Mouse (Mus musculus) midbrain, postnatal 0 days (tissue): ENCODE data around the gene 1810037I17Rik. TPM values are rescaled to one million over a fixed set of nuclear protein-coding genes. Genes with fewer than 3 reads are reported as not detected.

Source experiments
- ATAC-seq: fragments of 200-750 bp; cut with Nextera tagmentation; 2 replicates; pipeline ENCODE4 v1.8.0; 2017; ENCODE audit warnings: moderate number of reproducible peaks, mild to moderate bottlenecking, moderate TSS enrichment, moderate library complexity; ENCODE audit not compliant: low FRiP score
- DNase-seq: peaks from one replicate; pipeline ENCODE4 v3.0.0-alpha.2; 2015; ENCODE audit warnings: low spot score
- H3K27ac ChIP-seq: fragments of 300-500 bp; sonication (generic); 2 replicates; pipeline ENCODE4 v1.5.1; 2014; ENCODE audit warnings: low read depth, mild to moderate bottlenecking, low read length, mixed read lengths
- H3K27me3 ChIP-seq: fragments of 300-500 bp; sonication (generic); 2 replicates; pipeline ENCODE4 v1.6.1; 2014; ENCODE audit warnings: low read length, control low read depth, mixed read lengths; ENCODE audit not compliant: insufficient read depth
- H3K36me3 ChIP-seq: fragments of 300-500 bp; sonication (generic); 2 replicates; pipeline ENCODE4 v1.6.1; 2014; ENCODE audit warnings: low read length, control low read depth, mixed read lengths; ENCODE audit not compliant: insufficient read depth
- H3K4me1 ChIP-seq: fragments of 300-500 bp; sonication (generic); 2 replicates; pipeline ENCODE4 v1.6.1; 2014; ENCODE audit warnings: mild to moderate bottlenecking, control low read depth, antibody characterized with exemption, low read length, mixed read lengths; ENCODE audit not compliant: insufficient read depth
- H3K4me2 ChIP-seq: fragments of 300-500 bp; sonication (generic); 2 replicates; pipeline ENCODE4 v1.6.1; 2014; ENCODE audit warnings: low read depth, mild to moderate bottlenecking, low read length, mixed read lengths; ENCODE audit not compliant: poor library complexity, severe bottlenecking
- H3K4me3 ChIP-seq: fragments of 300-500 bp; sonication (generic); 2 replicates; pipeline ENCODE4 v1.5.1; 2014; ENCODE audit warnings: low read depth, mild to moderate bottlenecking, low read length, moderate library complexity
- H3K9ac ChIP-seq: fragments of 300-500 bp; sonication (generic); replicated peaks from 2 replicates; pipeline ENCODE4 v1.6.1; 2014; ENCODE audit warnings: mild to moderate bottlenecking, low read length, moderate library complexity, mixed read lengths; ENCODE audit not compliant: poor library complexity, severe bottlenecking
- H3K9me3 ChIP-seq: fragments of 300-500 bp; sonication (generic); 2 replicates; pipeline ENCODE4 v1.6.1; 2016; ENCODE audit warnings: low read length, control low read depth
- CTCF ChIP-seq: IDR thresholded peaks from 2 replicates; pipeline ENCODE4 v1.5.1; 2016; ENCODE audit warnings: antibody characterized with exemption, mild to moderate bottlenecking
- WGBS: fragments of 180-500 bp; shearing (Covaris S2); extraction: QIAGEN DNeasy Blood & Tissue Kit; methylation state at CpG from one replicate; pipeline ENCODE4 v1.1.7; 2014; 5-methylcytosine and 5-hydroxymethylcytosine counted together
- polyA plus RNA-seq: library from polyadenylated mRNA; unstranded; fragments of >200 nt; fragmentation: Nextera tagmentation; extraction: Ambion mirVana; gene quantifications from 2 replicates; pipeline ENCODE4 v1.2.1, GENCODE M21; 2015
- total RNA-seq: library from RNA; depleted of rRNA; stranded (reverse); fragments of >200 nt; gene quantifications from 2 replicates; pipeline ENCODE4 v1.2.3, GENCODE M21; 2014

The 1810037I17Rik gene
- total and polyA plus RNA-seq, 2 experiments from 2014 or later, result 32.3 to 94.5 TPM

DNA sequence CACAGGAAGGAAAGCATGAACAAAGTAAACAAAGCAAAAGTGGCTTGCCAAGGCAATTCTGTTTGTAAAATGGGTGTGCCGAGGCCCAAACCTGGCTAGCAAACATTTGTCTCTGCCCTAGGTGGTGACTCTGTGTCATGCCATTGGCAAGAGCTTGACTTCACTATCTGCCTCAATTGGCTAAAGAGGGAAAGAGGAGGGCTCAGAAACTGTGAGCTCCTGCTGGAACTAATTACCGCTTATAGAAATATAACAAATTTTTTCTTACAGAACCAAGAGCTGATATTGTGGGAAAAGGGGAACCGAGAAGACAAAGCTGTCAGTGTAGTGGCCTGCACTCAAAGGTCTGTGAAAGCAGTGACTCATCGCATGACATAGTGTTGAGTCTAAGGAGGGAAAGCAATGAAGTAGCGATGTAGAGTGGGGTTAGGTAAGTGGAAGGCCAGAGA is 35.6 kb upstream of the 1810037I17Rik start:
- H3K4me3 ChIP-seq, result no peak overlapping the region
- ATAC-seq (no peak), DNase-seq (no peak)
- no peaks in the 10 kb centered on the region for H3K4me1 ChIP-seq
- H3K27ac ChIP-seq, result no peak overlapping the region
- no peak overlapping the region for H3K9ac ChIP-seq
- no peak for TF ChIP-seq CTCF
- WGBS, result 89% methylated on average over 5 of the region's 5 CpGs
- H3K27me3 ChIP-seq, result no peaks in the 10 kb centered on the region
- no peaks in the 10 kb centered on the region for H3K36me3 ChIP-seq
- H3K4me2 ChIP-seq, result no peak overlapping the region
- H3K9me3 ChIP-seq, result no peaks in the 10 kb centered on the region

DNA sequence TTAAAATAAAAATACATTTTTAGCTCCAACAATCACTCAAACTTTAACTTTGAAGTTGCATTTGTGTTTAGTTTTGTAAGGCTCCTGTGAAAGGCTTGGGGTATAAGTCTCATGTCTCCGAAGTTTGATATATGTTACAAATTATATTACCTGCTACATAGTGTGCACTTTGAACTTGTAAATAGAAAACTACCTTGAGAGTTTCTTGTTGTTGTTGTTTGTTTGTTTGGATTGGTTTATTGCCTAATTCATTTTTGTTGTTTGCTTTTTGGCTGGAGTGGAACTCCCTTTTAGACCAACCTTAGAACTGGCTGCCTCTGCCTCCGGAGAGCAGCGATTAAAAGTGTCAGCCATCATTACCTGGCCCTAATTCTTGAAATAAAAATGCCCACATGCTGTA is 29.2 kb upstream of the 1810037I17Rik start, which contains the start of gene Fabp2:
TSS of gene Fabp2 (plus strand) at position 301 of the 400 bp plus-strand sequence.
- no peak for DNase-seq
- WGBS, result 93% methylated on average over 3 of the region's 3 CpGs
- no peak for TF ChIP-seq CTCF
- Histone ChIP-seq H3K4me3 (no peak within 1 kb of the TSS), H3K27ac (no peak within 1 kb of the TSS), H3K4me1 (no peaks in the 10 kb centered on the region), H3K9ac (no peak within 1 kb of the TSS), H3K4me2 (no peak within 1 kb of the TSS), H3K27me3 (no peaks in the 10 kb centered on the region), H3K36me3 (no peaks in the 10 kb centered on the region), H3K9me3 (no peaks in the 10 kb centered on the region)
- no peak for ATAC-seq

DNA sequence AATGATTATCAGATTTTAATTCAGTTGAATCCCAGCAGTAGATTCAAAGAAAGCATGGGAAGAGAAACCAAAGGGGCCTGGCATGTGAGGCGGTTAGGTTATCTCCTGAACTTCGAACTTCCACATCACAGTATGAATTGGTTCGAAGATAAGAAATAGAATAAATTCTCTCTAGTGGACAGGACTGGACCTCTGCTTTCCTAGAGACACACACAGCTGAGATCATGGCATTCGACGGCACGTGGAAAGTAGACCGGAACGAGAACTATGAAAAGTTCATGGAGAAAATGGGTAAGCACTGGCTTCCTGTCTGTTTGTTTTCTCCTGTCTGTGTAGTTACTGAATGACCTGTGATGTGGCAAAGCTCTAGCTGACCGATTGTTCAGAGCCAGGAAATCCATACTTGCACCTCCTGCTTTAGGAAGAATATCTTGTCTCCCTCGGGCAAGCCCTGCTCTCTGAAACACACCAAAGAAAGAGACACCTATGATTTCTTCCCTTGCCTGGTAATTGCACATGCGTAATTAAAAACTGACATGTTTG is 28.7 kb upstream of the 1810037I17Rik start:
- no peaks in the 10 kb centered on the region for H3K27me3 ChIP-seq
- H3K36me3 ChIP-seq, result no peaks in the 10 kb centered on the region
- no peak overlapping the region for H3K4me2 ChIP-seq
- H3K4me1 ChIP-seq, result no peaks in the 10 kb centered on the region
- no peak for DNase-seq
- no peak overlapping the region for H3K4me3 ChIP-seq
- TF ChIP-seq CTCF, result no peak
- H3K27ac ChIP-seq, result no peak overlapping the region
- H3K9ac ChIP-seq, result no peak overlapping the region
- WGBS, result 88% methylated on average over 11 of the region's 11 CpGs
- no peak for ATAC-seq
- no peaks in the 10 kb centered on the region for H3K9me3 ChIP-seq

- H3K4me3 ChIP-seq, result no peak overlapping the region
- no peak overlapping the region for H3K9ac ChIP-seq
- TF ChIP-seq CTCF, result no peak
- ATAC-seq (no peak), DNase-seq (no peak)
- H3K27ac ChIP-seq, result no peak overlapping the region
- no peak overlapping the region for H3K4me2 ChIP-seq
- 67% methylated on average over 6 of the region's 6 CpGs for WGBS
- H3K36me3 ChIP-seq, result no peaks in the 10 kb centered on the region
- H3K27me3 ChIP-seq, result no peaks in the 10 kb centered on the region
- no peaks in the 10 kb centered on the region for H3K9me3 ChIP-seq
- H3K4me1 ChIP-seq, result no peaks in the 10 kb centered on the region
Observed at GRCm38 (mm10) chr3:122898254-122898653, 25.7 kb upstream of the 1810037I17Rik start.

DNA sequence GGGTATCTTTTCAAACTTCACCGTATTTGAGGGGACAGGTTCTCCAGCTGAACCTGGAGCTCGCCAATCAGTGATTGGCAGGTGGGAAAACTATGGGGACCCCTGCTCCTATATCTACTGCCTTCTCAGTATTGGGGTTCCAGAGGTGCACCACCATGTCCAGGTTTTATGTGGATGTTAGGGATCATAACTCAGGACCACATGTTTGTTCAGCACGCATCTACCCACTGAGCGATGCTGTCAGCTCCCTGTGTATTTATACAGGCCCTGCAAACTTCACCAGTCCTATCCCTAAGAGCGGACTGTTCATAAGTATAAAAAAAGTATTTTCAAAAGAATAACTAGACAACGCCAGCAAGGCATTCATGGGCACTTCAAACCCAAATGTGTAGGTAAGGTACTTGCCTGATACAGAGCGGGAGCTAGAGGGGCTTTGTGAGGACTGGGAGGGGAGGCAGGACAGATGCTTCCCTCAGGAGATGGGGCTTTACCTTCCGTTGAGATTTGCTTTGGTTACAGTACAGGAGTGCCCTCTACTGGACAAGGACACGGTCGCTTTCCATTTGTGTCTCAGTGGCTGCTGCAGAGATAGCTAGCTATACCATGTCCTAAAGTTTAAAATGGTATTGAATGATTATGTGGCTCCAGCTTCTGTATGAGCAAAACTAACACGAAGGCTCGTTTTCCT is 20.1 kb upstream of the 1810037I17Rik start:
- peak; percentile 89 for TF ChIP-seq CTCF
- ATAC-seq (peak; percentile 56), DNase-seq (peak; percentile 72)
- no peak overlapping the region for H3K4me2 ChIP-seq
- H3K27me3 ChIP-seq, result no peaks in the 10 kb centered on the region
- WGBS, result 43% methylated on average over 12 of the region's 12 CpGs
- no peaks in the 10 kb centered on the region for H3K36me3 ChIP-seq
- no peak overlapping the region for H3K4me3 ChIP-seq
- no peaks in the 10 kb centered on the region for H3K9me3 ChIP-seq
- H3K27ac ChIP-seq, result no peak overlapping the region
- no peak overlapping the region for H3K9ac ChIP-seq
- H3K4me1 ChIP-seq, result no peaks in the 10 kb centered on the region

DNA sequence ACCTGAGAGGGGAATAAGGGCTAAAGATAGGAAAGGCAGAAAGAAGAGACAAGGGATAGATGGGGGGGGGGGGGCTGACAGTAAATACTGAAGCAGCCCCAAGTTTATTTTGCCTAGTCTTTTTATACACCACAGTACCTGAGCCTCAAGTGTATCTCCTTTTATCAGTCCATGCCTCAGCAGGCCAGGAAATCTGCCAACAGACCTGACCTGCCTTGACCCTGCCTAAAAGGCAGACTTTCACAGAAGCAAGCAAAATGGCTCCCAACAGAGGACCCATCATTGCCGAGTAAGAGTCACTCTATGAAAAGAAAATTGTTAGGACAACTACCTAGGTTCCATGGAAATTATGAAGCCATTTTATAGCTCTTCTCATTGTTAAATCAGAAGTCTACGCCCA is 16.2 kb upstream of the 1810037I17Rik start:
- ATAC-seq (no peak), DNase-seq (no peak)
- Histone ChIP-seq H3K36me3 (no peaks in the 10 kb centered on the region), H3K9ac (no peak overlapping the region), H3K27me3 (no peaks in the 10 kb centered on the region), H3K9me3 (no peaks in the 10 kb centered on the region), H3K4me3 (no peak overlapping the region), H3K27ac (no peak overlapping the region), H3K4me2 (no peak overlapping the region), H3K4me1 (no peaks in the 10 kb centered on the region)
- WGBS, result 88% methylated on average over 2 of the region's 2 CpGs
- TF ChIP-seq CTCF, result no peak
